Mouse (Mus musculus) thymus, postnatal 4 days (tissue): ENCODE measurements around the gene Ilf3.
"Not testable (repeated sequence)": the region's sequence is repeated elsewhere in the genome, so short reads cannot be mapped to it uniquely, and the experiment has no call there.

Source experiments
- DNase-seq: peaks from one replicate; pipeline ENCODE4 v3.0.0; 2021

Gene Ilf3

DNA sequence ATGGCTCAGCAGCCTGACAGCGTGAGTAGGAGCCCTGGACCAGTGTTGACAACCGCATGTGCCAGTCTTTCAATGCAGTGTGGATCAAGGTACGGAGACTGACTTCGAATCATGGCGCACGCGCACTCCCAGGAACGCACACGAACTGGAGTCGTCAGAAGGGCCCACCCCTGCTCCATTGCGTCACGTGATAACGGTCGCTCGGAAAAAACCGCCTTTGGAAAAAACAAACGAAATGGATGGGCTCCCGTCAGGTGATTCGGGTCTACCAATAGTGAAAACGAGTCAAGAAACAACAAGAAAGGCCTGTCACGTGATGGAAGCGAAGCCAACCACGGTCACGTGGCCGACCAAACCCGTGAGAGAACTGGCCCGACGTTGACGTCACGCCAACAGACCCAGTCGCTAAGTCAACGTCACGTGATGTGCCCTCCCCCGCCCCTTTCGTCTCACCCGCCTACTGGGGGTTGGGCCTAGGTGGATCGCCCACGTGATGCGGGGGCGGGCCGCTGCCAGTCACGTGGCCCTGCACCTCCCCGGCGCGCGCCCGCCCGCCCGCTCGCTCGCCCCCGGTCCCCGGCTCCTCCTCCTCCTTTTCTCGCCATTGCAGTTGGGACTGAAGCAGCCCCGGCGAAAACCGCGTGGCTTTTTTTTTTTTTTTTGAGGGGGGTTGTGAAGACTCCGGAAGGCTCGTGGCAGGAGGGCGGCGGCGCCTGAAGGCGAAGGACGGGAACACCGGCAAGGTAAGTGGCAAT is at the start of gene Ilf3:
Gene Ilf3, plus strand, starts transcription at position 515 of the 755 bp plus-strand sequence.
- peak; percentile 99 for DNase-seq

DNA sequence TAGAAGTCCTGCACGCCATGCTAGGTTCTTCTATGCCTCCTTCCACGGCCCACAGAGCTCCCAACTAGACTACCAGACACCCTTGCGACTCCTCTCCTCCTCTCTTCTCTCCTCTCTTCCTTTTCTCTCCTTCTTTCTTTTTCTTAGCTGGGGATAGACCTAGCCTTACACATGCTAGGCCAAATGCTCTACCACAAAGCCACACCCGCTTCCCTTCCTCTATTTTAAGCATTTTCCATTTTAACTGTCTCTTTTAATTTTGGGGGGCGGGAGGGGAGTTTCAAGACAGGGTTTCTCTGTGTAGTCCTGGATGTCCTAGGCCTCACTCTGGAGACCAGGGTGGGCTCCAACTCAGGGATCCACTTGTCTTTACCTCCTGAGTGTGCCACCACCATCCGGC is 48.9 kb upstream of the Ilf3 start:
- DNase-seq = no peak

- DNase-seq = no peak
Measured at GRCm38 (mm10) chr9:21319503-21319902, 48.2 kb upstream of the Ilf3 start.

- no peak for DNase-seq
Measured at GRCm38 (mm10) chr9:21320280-21320618, 47.4 kb upstream of the Ilf3 start.

- DNase-seq = peak; percentile 95
Measured at GRCm38 (mm10) chr9:21320619-21321512, 46.8 kb upstream of the Ilf3 start, which contains the start of gene Slc44a2. TSS of gene Slc44a2 (plus strand) at chr9:21320698.

DNA sequence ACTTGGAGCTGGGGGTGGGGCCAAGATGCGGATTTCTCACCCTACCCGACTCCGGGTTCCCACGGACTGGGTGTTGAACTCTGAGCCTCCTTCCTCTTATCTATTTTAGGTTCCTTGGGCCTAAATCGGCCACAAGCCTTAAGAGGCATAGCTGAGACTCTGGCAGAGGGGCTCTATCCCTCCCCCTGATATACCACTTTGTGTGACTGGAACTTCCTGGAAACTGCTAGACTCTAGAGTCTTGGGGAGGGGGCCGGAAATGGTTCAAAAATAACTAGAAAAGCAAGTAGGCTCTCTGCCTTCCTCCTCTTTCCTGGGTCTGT is 46.2 kb upstream of the Ilf3 start:
- DNase-seq = peak; percentile 64

DNA sequence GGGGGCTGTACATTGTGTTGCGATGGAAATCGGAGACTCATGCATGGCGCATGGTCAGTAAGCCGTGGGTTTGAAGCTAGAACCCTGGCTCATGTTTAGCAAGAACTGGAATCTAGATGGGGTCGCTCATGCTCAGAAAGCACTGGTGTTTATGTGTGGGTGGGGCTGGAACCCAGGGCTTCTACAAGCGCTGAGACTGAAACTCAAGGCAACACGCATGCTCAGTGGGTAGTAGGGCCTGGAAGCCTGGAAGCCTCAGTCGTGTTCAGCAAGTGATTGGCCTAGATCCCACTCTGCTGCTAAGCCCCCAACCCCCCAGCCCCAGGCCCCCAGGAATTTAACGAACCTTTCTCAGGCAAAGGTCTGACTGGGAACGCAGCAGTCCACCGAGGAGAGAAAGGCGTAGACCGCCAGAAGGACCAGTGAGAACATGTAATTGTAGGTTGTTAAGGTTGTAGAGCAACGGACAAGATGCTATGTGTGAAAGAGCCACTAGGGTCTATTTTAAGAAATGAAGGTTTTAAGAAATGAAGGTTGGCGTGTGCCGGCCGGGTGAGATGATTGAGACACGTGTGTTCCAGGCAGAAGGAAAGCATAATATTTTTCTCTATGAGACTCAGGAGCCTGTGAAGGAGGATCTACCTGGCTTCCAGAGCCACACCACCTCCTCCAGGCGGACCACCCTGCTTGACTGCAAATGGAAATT is 45.3 kb upstream of the Ilf3 start:
- peak; percentile 73 for DNase-seq

DNA sequence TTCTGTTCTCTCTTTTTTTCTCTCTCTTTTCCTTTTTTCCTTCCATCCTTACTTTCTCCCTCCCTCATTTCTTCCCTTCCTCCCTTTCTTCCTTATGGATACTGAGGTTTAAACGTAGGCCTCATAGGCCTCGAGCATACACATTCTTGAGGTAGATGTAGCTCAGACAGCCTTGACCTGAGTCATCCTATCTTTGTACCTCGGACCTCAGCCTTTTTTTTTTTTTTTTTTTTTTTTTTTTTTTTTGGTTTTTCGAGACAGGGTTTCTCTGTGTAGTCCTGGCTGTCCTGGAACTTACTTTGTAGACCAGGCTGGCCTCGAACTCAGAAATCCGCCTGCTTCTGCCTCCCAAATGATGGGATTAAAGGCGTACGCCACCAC is 44.8 kb upstream of the Ilf3 start:
- DNase-seq = not testable (repeated sequence)

GRCm38 (mm10) chr9:21324269-21324668 is 43.4 kb upstream of the Ilf3 start:
- DNase-seq = no peak

DNA sequence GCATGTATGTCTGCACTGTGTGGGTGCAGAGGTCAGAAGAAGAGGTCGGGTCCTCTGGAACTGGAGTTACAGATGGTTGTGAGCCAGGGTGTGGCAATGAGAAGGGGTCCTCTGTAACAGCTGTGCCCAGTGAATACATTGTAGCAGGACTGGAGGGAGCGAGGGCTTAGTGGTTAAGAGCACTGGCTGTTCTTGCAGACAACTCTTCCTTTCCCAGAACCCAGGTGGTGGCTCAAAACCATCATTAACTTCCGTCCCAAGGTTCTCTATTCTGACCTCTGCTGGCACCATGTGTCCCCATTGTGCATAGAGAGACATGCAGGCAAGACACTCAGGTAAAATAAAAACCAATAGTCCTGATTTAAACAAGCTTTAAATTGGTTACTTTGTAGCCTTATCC is 40.1 kb upstream of the Ilf3 start:
- peak; percentile 43 for DNase-seq

- DNase-seq = peak; percentile 61
Measured at GRCm38 (mm10) chr9:21328041-21328440, 39.6 kb upstream of the Ilf3 start.

DNA sequence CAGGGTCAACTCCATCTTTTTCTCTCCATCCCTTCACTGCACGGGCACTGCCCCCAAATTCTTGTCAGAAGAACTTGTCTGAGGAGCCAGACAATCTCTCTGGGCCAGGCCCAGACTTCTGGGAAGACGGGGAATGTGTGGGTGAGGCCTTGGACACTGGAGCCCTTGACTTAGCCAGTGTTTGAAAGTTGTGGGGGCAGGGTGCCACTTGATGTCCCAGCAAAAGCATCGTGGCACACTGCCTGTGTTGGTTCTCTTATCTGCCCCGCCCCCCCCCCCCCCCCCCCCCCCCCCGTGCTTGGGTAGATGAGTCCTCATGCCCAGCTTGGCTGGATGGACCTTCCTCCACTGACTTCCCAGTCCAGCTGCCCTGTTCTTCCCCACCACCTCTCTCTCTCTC is 38.6 kb upstream of the Ilf3 start:
- DNase-seq = no peak

DNA sequence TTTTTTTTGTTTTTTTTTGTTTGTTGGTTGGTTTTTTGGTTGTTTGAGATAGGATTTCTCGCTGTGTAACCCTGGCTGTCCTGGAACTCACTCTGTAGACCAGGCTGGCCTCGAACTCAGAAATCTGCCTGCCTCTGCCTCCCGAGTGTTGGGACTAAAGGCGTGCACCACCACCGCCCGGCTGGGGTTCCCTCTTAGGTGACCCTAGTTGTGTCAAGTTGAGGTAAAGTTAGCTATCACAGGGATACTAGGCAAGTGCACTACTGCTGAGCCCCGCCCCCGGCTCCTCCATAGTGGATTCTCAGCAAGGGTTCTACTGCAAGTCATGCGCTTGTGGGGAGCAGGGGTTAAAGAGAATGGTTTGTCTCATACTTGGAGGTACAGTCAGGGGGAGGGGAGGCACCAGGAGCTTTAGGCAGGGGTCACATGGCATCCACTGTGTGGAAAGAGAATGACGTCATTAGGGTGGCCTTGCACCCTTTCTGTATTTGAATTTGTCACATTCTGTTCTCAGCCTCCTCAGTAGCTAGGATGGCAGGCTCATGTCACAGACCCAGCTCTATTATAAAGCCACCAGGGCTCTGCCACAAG is 37.9 kb upstream of the Ilf3 start:
- DNase-seq = peak; percentile 58

GRCm38 (mm10) chr9:21331365-21332140 is 36.1 kb upstream of the Ilf3 start:
- peak; percentile 39 for DNase-seq

- DNase-seq = peak; percentile 55
Measured at GRCm38 (mm10) chr9:21332161-21333061, 35.3 kb upstream of the Ilf3 start.

DNA sequence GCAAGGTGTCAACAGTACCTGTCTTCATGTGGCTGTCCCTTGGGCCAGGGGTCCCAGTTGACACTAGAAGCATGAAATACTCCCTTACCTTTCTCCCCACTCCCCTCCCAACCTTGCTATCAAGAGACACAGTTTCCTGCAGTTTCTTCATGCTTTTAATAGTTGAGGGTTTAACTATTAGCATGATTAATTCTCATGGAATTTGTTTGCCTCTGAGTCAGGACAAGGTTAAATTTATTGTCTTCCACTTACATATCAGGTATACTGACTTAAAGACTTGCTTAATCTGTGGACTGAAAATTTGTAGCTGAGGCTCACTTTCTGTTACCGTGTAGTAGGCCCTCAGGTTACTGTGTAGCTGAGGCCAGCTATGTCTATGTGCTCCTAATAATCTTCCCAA is 34.1 kb upstream of the Ilf3 start:
- DNase-seq = no peak

DNA sequence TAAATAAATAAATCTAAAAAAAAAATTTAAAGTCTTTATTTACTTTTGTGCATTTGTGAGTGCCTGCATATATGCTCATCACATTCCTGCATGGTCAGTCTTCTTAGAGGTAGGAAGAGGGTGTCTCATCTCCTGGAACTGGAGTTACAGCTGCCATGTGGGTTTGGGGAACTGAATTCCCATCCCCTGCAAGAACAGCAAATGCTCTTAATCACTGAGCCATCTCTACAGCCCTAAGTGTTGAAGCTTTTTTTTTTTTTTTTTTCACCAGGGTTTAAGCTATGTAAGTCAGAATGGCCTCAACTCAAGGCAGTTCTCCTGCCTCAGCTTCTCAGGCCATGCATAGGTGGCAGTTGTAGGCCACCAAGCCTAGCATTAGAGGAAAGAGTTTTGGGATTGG is 32.9 kb upstream of the Ilf3 start:
- DNase-seq = no peak

DNA sequence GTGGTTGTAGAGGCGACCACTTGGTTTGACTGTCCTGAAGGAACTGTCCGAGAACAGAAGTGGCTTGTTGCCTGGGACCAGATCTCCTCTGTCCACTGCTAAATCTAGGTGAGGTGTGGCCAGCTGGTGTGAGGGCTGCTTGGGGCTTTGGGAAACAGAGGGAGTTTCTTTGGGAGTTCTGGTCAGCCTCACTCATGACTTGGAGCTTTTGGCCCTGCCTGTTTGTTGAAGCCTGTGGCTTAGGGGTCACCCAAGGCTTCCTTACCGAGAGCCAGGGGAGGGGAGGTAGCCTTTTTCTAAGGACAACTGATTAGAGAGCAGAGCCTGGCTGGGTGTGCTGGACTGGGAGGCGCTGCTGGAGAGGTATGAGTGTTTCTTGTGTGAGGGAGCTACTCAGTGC is 32.3 kb upstream of the Ilf3 start:
- DNase-seq = no peak

DNA sequence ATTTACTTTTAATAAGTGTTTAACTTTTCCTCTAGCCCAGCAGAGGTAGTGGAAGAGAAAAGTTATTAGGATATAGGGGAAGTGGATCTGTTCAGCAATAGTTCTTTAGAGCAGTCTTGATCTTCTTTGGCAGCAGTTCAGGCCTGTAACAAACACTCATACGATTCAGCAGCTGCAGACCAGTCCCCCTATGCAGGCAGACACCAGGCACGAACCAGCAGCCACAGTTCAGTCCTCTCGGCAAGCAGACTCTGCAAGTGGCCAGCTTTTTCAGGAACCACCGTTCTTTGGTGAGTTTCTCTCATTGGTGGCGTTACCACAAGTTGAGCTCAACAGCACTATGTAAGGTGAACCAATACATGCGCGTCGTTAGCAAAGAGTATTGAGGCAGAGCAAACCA is 31.2 kb upstream of the Ilf3 start:
- DNase-seq = no peak

DNA sequence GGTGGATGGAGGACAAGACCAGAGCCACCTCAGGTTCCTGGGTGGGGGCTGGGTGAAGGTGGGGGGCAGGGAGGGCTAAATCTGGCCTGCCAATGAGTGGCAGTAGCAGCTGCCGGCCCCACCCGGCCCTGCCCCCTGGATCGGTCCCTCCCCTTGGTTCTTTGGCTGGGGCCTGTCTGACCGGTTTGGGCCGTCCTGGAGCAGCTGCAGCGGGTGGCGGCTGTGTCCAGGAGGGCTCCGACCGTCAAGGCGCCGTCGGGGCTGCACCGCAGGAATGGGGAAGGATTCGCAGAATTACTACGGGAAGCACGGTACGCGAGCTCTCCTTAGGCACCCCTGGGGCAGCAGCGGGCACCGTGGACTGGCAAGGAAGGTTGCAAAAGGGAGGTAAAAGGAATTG is 30.0 kb upstream of the Ilf3 start:
- DNase-seq = no peak

- DNase-seq = no peak
Measured at GRCm38 (mm10) chr9:21340411-21340810, 27.3 kb upstream of the Ilf3 start.
